Mouse (Mus musculus) liver, adult 10 weeks (tissue): ENCODE results near the gene Spef1. TPM values are rescaled to one million over a fixed set of nuclear protein-coding genes. Genes with fewer than 3 reads are reported as not detected.

ENCODE experiments used
- polyA plus RNA-seq: library from polyadenylated mRNA; stranded (reverse); fragments of 350-450 nt; fragmentation: Illumina TruSeq; extraction: RNeasy Lipid Tissue Mini Kit (QIAGEN cat#74804); gene quantifications from one replicate; pipeline ENCODE4 v1.2.3, GENCODE M21; 2014; ENCODE audit warnings: low read depth, low replicate concordance

The Spef1 gene
- 0.45 TPM for polyA plus RNA-seq

GRCm38 (mm10) chr2:131186771-131187601, at the start of gene Spef1, which contains the start of gene Cdc25b:
Gene Spef1, minus strand, starts transcription at chr2:131187282.
Gene Cdc25b, plus strand, starts transcription at chr2:131186949.

GRCm38 (mm10) chr2:131233307-131234126, 46.4 kb upstream of the Spef1 start, which contains the start of gene Mavs:
Gene Mavs, plus strand, starts transcription at chr2:131234063.

GRCm38 (mm10) chr2:131206778-131207177, 19.7 kb upstream of the Spef1 start, which contains the start of gene Ap5s1:
Gene Ap5s1, plus strand, starts transcription at chr2:131207078.

GRCm38 (mm10) chr2:131179990-131180587, 7.0 kb downstream of the Spef1 start, which contains the start of gene Cenpb:
Gene Cenpb, minus strand, starts transcription at chr2:131180067.

GRCm38 (mm10) chr2:131159938-131160581, 27.0 kb downstream of the Spef1 start, which contains the start of gene 1700037H04Rik:
Gene 1700037H04Rik, minus strand, starts transcription at chr2:131160081.

GRCm38 (mm10) chr2:131132930-131133547, 54.0 kb downstream of the Spef1 start, which contains the start of gene Gm11037:
Gene Gm11037, plus strand, starts transcription at chr2:131133497.

GRCm38 (mm10) chr2:131127161-131127730, 59.8 kb downstream of the Spef1 start, which contains the start of gene Hspa12b:
Gene Hspa12b, plus strand, starts transcription at chr2:131127280.

Other genes starting within 250 kb of the Spef1 start
- gene Gfra4, start 144.2 kb downstream of the Spef1 start, polyA plus RNA-seq = not detected
- 0.45 TPM for gene Adam33, start 123.5 kb downstream of the Spef1 start, polyA plus RNA-seq
- 0.69 TPM for gene Siglec1, start 100.5 kb downstream of the Spef1 start, polyA plus RNA-seq
- 0.34 TPM for gene Hspa12b, start 60.0 kb downstream of the Spef1 start, polyA plus RNA-seq
- not detected for gene Gm11037, start 53.8 kb downstream of the Spef1 start, polyA plus RNA-seq
- gene 1700037H04Rik, start 27.2 kb downstream of the Spef1 start, polyA plus RNA-seq = 0.56 TPM
- gene Cenpb, start 7.2 kb downstream of the Spef1 start, polyA plus RNA-seq = 6.0 TPM
- gene Cdc25b, start 333 bp downstream of the Spef1 start, polyA plus RNA-seq = 0.13 TPM
- gene Ap5s1, start 19.8 kb upstream of the Spef1 start, polyA plus RNA-seq = 3.0 TPM
- 14.8 TPM for gene Mavs, start 46.8 kb upstream of the Spef1 start, polyA plus RNA-seq
- gene Pank2, start 75.2 kb upstream of the Spef1 start, polyA plus RNA-seq = 21.2 TPM
- 4.7 TPM for gene Rnf24, start 165.6 kb upstream of the Spef1 start, polyA plus RNA-seq